Mouse (Mus musculus): Measurements from ENCODE around the gene Tbc1d24. TPM values are rescaled to one million over a fixed set of nuclear protein-coding genes. Genes with fewer than 3 reads are reported as not detected.

The Tbc1d24 gene
- total and polyA plus RNA-seq, 3 experiments = 4.2 to 6.6 (median 4.5) TPM

DNA sequence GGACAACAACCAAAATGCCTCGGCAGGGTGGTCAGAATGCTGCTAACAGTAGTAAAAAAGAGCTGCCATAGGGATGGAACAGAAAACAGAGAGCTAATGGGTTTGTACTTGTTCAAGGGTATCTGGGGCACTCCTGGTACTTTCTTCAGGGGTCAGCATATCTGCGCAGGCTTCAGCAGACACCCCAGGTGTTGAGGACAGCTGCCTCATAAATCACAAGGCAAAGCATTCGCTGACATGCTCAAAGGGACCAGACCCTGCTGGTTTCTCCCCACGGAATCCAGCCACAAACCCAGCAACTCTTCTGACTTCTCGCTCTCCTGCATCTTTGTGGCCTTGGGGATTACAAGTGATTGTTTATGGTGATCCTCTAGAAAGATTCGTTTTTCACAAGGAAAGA is 17.3 kb upstream of the Tbc1d24 start:
- Histone ChIP-seq H3K36me3 (replicated peaks in 1 of 2; ENCODE audit: control insufficient read depth in 1 of 2, insufficient read depth in 1 of 2, low read length in 1 of 2) (peaks cover 53 to 72% of the 10 kb centered on the region in 2 experiments), H3K9me3 (replicated peaks; ENCODE audit: low read length) (no peaks in the 10 kb centered on the region), H3K4me3 (replicated peaks in 1 of 3; ENCODE audit: low read depth in 2 of 3, low read length in 2 of 3, poor library complexity in 1 of 3) (no peak overlapping the region), H3K79me2 (replicated peaks; ENCODE audit: control insufficient read depth, extremely low read depth, insufficient read depth, poor library complexity, severe bottlenecking) (no peaks in the 10 kb centered on the region; the same call in 1 of the 2 replicates), H3K27me3 (replicated peaks) (no peaks in the 10 kb centered on the region), H3K9ac (ENCODE audit: insufficient read depth, low read depth) (no peak overlapping the region), H3K27ac (ENCODE audit: insufficient read depth, low read depth) (no peak overlapping the region), H3K4me1 (ENCODE audit: control insufficient read depth in 1 of 2, insufficient read depth in 2 of 2) (peaks cover 7 to 28% of the 10 kb centered on the region in 2 experiments), H3K4me2 (ENCODE audit: insufficient read depth, low read depth, poor library complexity, severe bottlenecking) (no peak overlapping the region)
- dilution Hi-C loops (cut with MboI; ENCODE audit: extremely low pct_ligation_motif_present, extremely low pct_unique_long_range_greater_than_20kb, low sequenced_read_pairs) (no loop called here), in situ Hi-C loops (cut with MboI; ENCODE audit: low pct_ligation_motif_present, low pct_unique_long_range_greater_than_20kb, low sequenced_read_pairs) (no loop called here)
- no peak for DNase-seq (ENCODE audit: extremely low read depth)
- TF ChIP-seq ELF1 (IDR thresholded peaks at IDR 0.05; ENCODE audit: low read depth, low read length) (no peak), ETS1 (conservative IDR thresholded peaks at IDR 0.05; ENCODE audit: low read depth, low read length) (no peak), ZKSCAN1 (IDR thresholded peaks at IDR 0.05; ENCODE audit: borderline replicate concordance, low read depth, low read length) (no peak), KAT2A (IDR thresholded peaks at IDR 0.05; ENCODE audit: insufficient replicate concordance, low read length) (no peak), CTCF (conservative IDR thresholded peaks at IDR 0.05 in 1 of 2, IDR thresholded peaks at IDR 0.05 in 1 of 2; ENCODE audit: low read depth in 2 of 2, low read length in 2 of 2) (no peak), USF2 (conservative IDR thresholded peaks at IDR 0.05; ENCODE audit: low read depth, low read length) (no peak), MAZ (IDR thresholded peaks at IDR 0.05; ENCODE audit: low read depth, low read length) (no peak), HCFC1 (IDR thresholded peaks at IDR 0.05; ENCODE audit: low read depth, low read length) (no peak), JUN (IDR thresholded peaks at IDR 0.05; ENCODE audit: insufficient read depth, low read depth, low read length) (no peak), RAD21 (IDR thresholded peaks at IDR 0.05; ENCODE audit: low read depth, low read length) (no peak), CHD2 (IDR thresholded peaks at IDR 0.05; ENCODE audit: low read length) (no peak), MYC (IDR thresholded peaks at IDR 0.05; ENCODE audit: low read depth, low read length) (no peak), SMC3 (IDR thresholded peaks at IDR 0.05; ENCODE audit: low read depth, low read length) (no peak), JUND (conservative IDR thresholded peaks at IDR 0.05; ENCODE audit: low read depth, low read length) (no peak), MXI1 (IDR thresholded peaks at IDR 0.05; ENCODE audit: low read depth, low read length) (no peak), POLR2A (IDR thresholded peaks at IDR 0.05; ENCODE audit: low read depth, low read length) (no peak), RCOR1 (conservative IDR thresholded peaks at IDR 0.05; ENCODE audit: low read depth, low read length) (no peak)

DNA sequence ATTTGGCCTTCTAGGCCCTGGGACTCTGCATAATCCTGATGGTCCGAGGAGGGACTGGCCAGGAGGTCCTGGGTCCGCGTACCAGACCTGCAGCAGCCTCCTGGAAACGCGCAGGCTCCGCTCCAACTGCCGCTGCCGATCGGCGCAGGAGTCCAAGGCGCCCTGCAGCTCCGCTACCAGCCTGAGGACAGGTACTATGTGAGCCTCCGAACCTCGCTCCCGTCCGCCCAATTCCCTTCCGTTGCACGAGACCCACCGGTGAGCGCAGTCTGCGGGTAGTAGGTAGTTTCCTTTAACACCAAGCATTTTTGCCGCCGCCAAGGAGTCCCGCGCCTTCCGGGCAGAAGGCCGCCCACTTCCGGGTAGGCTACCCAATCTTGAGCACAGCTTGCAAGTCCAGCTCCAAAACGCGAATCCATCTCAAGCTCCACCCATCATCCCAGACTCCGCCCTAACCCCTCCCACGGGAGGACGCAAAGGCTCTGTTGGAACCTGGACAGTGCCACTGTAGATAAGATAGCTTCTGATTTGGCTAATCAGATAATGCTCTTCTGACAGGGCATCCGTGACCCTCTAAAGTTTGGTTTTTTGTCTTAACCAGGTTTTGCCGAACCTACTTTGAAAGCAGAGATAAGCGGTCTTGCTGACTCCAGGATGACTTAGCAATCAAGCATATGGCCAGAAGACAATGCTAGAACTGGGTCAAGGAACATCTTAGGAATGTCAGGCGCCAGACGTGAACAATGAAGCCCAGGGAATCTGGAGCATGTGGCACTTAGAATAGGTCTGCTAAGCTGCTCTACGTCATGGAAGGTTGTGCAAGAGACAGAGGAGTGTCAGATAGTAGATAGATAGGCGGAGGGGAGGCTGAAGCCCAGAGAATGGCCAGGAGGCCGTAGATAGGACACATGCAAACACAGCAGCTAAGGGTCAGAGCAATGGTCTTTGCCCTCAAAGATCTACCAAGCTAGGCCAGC is 15.4 kb upstream of the Tbc1d24 start, which contains the start of gene Tedc2:
Gene Tedc2 (minus strand): TSS at position 417 of the 977 bp plus-strand sequence.
- in situ Hi-C loops (cut with MboI; ENCODE audit: low pct_ligation_motif_present, low pct_unique_long_range_greater_than_20kb, low sequenced_read_pairs) (no loop called here), dilution Hi-C loops (cut with MboI; ENCODE audit: extremely low pct_ligation_motif_present, extremely low pct_unique_long_range_greater_than_20kb, low sequenced_read_pairs) (no loop called here)
- DNase-seq (ENCODE audit: extremely low read depth) = peak; percentile 96
- H3K79me2 ChIP-seq (replicated peaks; ENCODE audit: control insufficient read depth, extremely low read depth, insufficient read depth, poor library complexity, severe bottlenecking) = no peaks in the 10 kb centered on the region; the same call in 1 of the 2 replicates
- H3K36me3 ChIP-seq (replicated peaks in 1 of 2; ENCODE audit: control insufficient read depth in 1 of 2, insufficient read depth in 1 of 2, low read length in 1 of 2) = peaks cover 48 to 69% of the 10 kb centered on the region in 2 experiments
- peak within 1 kb of the TSS; percentile 89 for H3K4me2 ChIP-seq (ENCODE audit: insufficient read depth, low read depth, poor library complexity, severe bottlenecking)
- H3K27me3 ChIP-seq (replicated peaks) = no peaks in the 10 kb centered on the region
- H3K9ac ChIP-seq (ENCODE audit: insufficient read depth, low read depth) = peak within 1 kb of the TSS; percentile 73
- peaks cover 7 to 28% of the 10 kb centered on the region in 2 experiments for H3K4me1 ChIP-seq (ENCODE audit: control insufficient read depth in 1 of 2, insufficient read depth in 2 of 2)
- no peaks in the 10 kb centered on the region for H3K9me3 ChIP-seq (replicated peaks; ENCODE audit: low read length)
- H3K4me3 ChIP-seq (replicated peaks in 1 of 3; ENCODE audit: low read depth in 2 of 3, low read length in 2 of 3, poor library complexity in 1 of 3) = peak within 1 kb of the TSS; percentile 82 to 89 (median 88)
- H3K27ac ChIP-seq (ENCODE audit: insufficient read depth, low read depth) = no peak within 1 kb of the TSS
- peak; percentile 69; the same call in 1 of the 2 replicates for TF ChIP-seq TCF12 (IDR thresholded peaks at IDR 0.05; ENCODE audit: low read depth, low read length)
- no peak for TF ChIP-seq KAT2A (IDR thresholded peaks at IDR 0.05; ENCODE audit: insufficient replicate concordance, low read length)
- peak; percentile 58 for TF ChIP-seq CHD2 (IDR thresholded peaks at IDR 0.05; ENCODE audit: low read length)
- TF ChIP-seq POLR2AphosphoS2 (IDR thresholded peaks at IDR 0.05; ENCODE audit: low read depth, low read length) = peak; percentile 85; the same call in 1 of the 2 replicates
- TF ChIP-seq MAFK (IDR thresholded peaks at IDR 0.05; ENCODE audit: insufficient replicate concordance, low read length) = 0 out of 2 replicates have a peak, but pooled peaks have one; percentile 20
- peak; percentile 29; the same call in 1 of the 2 replicates for TF ChIP-seq IRF4 (IDR thresholded peaks at IDR 0.05; ENCODE audit: low read depth, low read length)
- no peak for TF ChIP-seq EP300 (IDR thresholded peaks at IDR 0.05; ENCODE audit: low read length)
- TF ChIP-seq TBP (conservative IDR thresholded peaks at IDR 0.05; ENCODE audit: low read depth, low read length) = peak; percentile 46; the same call in 1 of the 2 replicates
- TF ChIP-seq HCFC1 (IDR thresholded peaks at IDR 0.05; ENCODE audit: low read depth, low read length) = peak; percentile 73
- TF ChIP-seq E2F4 (IDR thresholded peaks at IDR 0.05; ENCODE audit: insufficient replicate concordance, low read depth, low read length) = peak; percentile 88; the same call in 1 of the 2 replicates
- peak; percentile 97 for TF ChIP-seq ELF1 (IDR thresholded peaks at IDR 0.05; ENCODE audit: low read depth, low read length)
- 0 out of 2 replicates have a peak, but pooled peaks have one; percentile 32 for TF ChIP-seq MYC (IDR thresholded peaks at IDR 0.05; ENCODE audit: low read depth, low read length)
- TF ChIP-seq USF1 (IDR thresholded peaks at IDR 0.05; ENCODE audit: low read depth, low read length) = no peak
- TF ChIP-seq CHD1 (IDR thresholded peaks at IDR 0.05; ENCODE audit: low read depth, low read length) = no peak
- peak; percentile 92 for TF ChIP-seq SIN3A (IDR thresholded peaks at IDR 0.05; ENCODE audit: low read length)
- TF ChIP-seq CTCF (conservative IDR thresholded peaks at IDR 0.05 in 1 of 2, IDR thresholded peaks at IDR 0.05 in 1 of 2; ENCODE audit: low read depth in 2 of 2, low read length in 2 of 2) = no peak
- TF ChIP-seq JUN (IDR thresholded peaks at IDR 0.05; ENCODE audit: insufficient read depth, low read depth, low read length) = no peak
- TF ChIP-seq MAZ (IDR thresholded peaks at IDR 0.05; ENCODE audit: low read depth, low read length) = no peak
- TF ChIP-seq MEF2A (IDR thresholded peaks at IDR 0.05; ENCODE audit: borderline replicate concordance, low read depth, low read length) = no peak
- TF ChIP-seq USF2 (conservative IDR thresholded peaks at IDR 0.05; ENCODE audit: low read depth, low read length) = no peak
